Mouse (Mus musculus) right cerebral cortex, postnatal 10 days (tissue): ENCODE results near the gene AC141477.1.

Experiments used
- DNase-seq, 2 experiments: peaks; one replicate each; pipeline ENCODE4 v3.0.0; 2021; ENCODE audit warnings: low spot score in 2 of 2

The AC141477.1 gene

DNA sequence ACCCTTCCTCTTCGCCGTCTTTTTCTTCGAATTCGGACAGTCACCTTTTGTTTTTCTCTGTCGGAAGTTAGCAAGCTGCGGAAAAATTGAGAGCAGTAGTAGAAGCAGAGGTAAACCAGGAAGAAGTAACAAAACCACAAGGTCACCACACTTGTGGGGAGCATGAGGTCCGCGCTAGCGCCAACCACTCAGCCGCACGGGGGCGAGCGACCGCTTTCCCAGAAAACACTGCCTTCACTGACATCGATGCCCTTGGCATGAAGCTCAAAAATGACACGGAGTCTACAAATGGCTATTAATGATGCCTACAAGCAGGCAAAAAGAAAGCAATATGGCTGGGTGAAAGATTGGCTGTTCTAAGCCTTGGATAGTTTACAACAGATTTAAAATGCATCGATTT lies at the start of gene AC141477.1:
TSS of gene AC141477.1 (minus strand) at position 164 of the 400 bp plus-strand sequence.
- DNase-seq = no peak

DNA sequence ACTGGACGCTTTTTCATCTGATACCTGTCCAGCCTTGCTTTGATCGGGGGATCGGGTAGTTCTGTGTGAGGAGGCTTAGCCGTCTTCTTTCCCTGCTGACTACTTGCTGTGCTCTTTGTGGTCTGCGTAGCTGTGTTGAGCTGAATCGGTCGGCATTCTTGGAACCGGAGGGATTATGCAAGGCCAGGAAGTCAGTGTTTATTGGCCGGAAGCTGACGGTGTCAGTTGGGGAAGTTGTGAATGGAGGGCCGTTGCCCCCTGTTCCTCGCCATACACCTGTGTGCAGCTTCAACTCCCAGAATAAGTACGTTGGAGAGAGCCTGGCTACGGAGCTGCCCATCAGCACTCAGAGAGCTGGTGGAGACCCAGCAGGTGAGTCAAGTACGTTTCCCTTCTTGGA lies 49.0 kb upstream of the AC141477.1 start:
- DNase-seq = no peak

DNA sequence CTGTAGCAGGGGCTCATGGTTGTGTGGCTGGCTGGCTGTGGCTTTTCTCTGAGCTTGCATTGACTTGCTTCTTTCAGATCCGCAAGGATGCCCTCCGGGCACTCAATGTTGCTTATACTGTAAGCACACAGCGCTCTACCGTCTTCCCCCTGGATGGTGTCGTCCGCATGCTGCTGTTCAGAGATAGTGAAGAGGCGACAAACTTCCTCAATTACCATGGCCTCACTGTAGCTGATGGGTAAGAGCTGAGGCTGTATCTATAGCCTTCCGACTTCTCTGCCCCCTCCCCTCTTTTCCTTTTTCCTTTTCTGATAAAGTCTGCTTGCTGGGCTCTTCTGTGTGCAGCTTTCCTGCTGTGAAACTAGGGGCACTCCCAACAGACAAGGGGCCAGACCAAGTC lies 48.0 kb upstream of the AC141477.1 start:
- DNase-seq = no peak

DNA sequence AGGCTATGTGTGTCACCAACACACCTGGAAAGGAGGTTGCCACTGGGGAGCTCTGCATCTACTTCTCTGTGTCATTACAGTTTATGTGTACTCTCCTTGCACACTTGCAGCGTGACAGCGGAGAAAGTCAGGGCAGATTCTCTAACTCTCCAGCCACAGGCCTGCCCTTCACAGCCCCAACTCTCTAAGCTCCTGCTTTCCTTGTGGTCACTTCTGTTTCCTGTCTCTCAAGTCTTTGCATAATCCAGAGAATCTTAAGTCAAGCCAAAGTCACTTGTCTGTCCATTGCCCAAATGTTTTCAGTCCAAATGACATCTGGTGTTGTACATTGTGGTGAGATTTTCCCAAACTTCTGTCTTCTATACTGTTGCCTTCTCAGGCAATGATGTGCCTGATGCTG lies 46.1 kb upstream of the AC141477.1 start:
- no peak for DNase-seq

DNA sequence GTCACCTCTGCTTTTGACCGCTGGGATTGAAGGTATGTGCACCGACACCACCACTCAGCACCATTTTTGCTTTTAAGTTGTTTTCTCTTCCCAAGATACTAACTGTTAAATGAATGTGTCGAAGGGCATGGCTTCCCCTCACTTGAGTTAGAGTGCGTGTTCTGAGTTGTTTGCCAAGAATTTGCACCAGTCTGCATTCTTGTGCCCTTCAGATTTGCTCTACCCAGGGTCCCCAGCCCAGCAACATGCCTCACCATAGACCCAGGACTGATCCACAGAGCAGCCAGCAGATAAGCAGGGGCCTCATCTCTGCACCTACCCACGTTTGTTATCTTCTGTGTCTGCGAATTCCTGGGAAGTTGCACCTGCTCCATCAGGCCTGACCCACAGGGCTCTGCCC lies 41.2 kb upstream of the AC141477.1 start:
- no peak for DNase-seq

DNA sequence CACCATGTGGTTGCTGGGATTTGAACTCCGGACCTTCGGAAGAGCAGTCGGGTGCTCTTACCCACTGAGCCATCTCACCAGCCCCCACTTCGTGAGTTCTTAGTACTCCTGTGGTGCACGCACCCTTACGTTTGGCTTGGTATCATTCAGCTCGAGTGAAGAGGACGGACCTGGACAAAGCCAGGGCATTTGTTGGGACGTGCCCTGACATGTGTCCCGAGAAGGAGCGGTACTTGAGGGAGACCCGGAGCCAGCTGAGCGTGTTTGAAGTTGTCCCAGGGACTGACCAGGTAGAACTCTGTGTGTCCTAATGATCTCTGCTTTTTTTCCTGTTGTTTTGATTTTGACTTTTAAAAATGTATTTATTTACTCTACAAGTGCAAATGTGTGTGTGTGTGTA lies 40.6 kb upstream of the AC141477.1 start:
- DNase-seq = no peak

DNA sequence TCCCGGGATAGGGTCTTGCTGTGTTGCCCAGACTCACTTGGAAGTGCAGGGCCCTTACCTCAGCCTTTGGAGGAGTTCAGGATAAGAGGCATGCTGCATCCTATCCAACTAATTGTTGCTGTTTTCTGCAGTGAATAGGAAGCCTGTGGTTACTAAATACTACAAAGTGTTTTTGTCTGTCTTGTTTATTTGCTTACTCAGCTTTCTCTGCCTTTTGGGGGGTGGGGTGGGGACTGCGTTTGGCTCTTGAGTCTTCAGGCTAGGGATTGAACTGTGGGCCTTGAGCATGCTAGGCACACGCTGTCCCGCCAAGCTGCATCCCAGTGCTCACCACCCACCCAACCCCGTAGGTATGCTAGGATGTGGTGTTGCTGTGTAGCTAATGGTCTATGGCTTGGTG lies 33.5 kb upstream of the AC141477.1 start:
- DNase-seq = no peak

DNA sequence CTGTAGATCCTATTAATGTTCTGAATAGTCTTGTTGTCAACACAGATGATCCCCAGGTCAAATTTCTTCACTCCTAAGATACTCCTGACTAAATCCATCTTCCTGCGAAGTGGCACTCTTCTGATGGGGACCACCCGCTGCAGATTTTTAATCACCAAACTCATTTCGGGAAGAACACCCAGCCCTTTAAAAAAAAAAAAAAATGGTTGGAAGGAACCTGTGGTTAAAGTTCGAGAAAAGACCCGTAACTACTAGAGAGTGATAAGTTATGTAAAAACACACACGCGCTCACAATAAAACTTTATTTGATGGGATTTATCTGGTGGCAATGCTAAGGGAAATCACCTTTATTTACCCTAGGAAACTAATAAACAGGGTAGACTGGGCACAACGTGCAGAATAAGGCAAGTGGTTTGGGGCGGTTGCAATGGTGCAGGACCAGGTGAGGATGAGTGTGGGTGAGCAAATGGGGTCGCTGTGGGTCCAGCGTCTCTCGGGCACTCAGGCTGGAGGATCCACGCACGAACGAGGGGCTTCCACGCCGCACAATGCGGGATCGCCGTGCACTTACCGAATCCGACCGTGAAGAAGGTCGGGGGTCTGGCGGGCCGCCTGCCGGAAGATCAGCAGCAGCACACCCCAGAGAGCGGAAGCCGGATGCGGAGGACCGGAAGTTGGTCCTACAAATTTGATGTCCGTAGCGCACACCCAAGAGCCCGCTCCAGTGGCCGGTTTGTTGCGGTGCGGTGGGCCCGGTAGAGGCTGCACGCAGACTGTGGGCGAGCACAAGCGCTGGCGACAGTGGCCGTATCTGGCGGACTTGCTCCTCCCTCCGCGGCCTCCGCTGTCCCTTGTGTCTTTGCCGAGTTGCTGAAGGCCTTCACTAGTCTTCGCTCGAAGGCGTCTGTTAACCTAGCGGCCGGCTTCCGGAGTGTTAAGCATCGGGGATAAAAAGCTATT lies 28.2 kb upstream of the AC141477.1 start, which contains the start of the genes Mcm3ap and Ybey:
TSS of gene Mcm3ap (plus strand) at position 725 of the 960 bp plus-strand sequence.
TSS of gene Ybey (minus strand) at position 912 of the 960 bp plus-strand sequence.
- peak; percentile 93 to 94 for DNase-seq

DNA sequence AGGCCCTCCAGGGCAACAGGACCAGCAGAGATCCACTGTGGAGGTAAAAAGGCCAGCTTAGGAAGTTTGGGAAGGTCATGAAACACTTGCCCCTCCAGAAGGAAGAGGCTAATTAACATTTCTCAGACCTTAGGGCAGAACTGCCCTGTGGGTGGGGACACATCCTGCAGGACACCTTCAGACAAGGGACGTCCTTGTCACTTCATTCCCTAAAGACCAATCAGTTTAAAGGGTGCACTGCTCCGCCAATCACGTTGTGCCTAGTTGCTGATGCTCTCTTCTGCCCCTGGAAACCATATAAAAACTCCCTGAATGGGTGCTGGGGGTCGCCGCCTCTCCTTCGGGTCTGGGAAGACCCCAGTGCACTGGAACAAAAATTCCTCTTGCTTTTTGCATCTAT lies 22.5 kb upstream of the AC141477.1 start:
- no peak for DNase-seq

DNA sequence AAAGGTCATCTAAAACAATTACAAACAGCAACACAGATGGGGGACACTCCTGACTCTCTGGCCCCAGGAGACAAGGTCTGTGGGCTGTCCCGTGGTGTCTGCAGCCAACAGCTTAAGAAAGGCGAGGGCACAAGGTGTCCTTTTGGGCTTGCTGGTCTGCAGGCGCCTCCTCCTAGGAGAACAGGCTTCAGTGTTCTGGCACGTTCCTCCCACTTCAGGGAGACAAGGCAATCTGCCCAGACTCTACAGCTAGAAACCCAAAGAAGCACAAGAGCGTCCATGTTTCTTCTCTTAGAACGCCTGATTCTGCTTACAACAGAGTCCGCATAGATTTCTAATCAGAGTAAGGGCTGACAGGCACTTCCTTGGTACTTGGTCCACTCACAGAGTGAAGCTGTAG lies 22.1 kb upstream of the AC141477.1 start:
- no peak for DNase-seq

DNA sequence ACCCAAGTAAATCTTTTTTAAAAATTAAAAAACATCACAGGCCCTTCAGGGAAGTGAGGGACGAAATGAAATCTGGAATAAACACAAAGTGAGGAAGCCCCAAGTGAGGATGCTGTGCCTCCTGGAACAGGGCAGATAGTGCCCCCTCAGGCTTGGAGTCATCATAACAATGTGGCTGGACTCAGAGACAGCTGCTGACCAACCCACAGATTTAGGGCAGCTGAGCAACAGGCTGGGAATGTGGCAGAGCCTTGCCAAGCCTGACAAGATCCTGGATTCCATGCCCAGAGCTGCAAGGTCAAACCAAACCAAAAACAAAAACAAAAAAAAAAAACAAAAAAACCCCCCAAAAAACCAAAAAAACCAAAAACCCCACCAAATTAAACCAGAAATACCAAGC lies 21.0 kb upstream of the AC141477.1 start:
- DNase-seq = no peak

DNA sequence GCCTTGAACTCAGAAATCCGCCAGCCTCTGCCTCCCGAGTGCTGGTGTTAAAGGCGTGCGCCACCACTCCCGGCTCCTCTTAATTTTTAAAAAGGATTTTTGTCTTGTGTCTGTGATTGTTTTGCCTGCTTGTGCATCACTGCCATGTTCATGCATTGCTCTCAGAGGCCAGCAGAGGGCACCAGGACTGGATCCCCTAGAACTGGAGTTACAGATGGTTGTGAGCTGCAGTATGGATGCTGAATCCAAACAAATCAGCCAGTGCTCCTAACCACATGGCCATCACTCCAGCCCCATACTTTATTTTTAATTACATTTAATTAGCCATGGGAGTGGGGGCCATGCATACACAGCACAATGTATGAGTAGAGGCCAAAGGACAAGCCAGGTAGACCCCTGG lies 15.0 kb upstream of the AC141477.1 start:
- peak; percentile 46 to 57 for DNase-seq

DNA sequence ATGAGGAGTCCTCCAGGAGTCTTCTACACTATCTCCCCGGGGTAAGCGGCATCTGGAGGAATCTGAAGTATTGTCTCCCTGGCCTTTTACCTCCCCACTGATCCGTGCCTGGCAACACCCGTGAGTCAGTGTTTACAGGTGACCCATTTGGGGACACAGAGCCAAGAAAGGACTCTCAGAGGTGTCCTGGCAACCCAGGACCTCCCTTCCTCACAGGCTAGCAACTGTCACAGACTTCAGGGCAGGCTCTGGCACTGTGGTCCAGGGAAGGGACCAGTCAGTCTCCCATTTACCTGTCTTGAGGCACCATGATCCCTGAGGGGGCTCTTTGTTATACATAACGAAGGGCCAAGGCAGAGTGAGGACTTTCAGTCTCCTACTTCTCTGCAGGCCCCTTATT lies 8.6 kb upstream of the AC141477.1 start, which contains the start of gene 2610028H24Rik:
TSS of gene 2610028H24Rik (plus strand) at position 231 of the 400 bp plus-strand sequence.
- DNase-seq = no peak

DNA sequence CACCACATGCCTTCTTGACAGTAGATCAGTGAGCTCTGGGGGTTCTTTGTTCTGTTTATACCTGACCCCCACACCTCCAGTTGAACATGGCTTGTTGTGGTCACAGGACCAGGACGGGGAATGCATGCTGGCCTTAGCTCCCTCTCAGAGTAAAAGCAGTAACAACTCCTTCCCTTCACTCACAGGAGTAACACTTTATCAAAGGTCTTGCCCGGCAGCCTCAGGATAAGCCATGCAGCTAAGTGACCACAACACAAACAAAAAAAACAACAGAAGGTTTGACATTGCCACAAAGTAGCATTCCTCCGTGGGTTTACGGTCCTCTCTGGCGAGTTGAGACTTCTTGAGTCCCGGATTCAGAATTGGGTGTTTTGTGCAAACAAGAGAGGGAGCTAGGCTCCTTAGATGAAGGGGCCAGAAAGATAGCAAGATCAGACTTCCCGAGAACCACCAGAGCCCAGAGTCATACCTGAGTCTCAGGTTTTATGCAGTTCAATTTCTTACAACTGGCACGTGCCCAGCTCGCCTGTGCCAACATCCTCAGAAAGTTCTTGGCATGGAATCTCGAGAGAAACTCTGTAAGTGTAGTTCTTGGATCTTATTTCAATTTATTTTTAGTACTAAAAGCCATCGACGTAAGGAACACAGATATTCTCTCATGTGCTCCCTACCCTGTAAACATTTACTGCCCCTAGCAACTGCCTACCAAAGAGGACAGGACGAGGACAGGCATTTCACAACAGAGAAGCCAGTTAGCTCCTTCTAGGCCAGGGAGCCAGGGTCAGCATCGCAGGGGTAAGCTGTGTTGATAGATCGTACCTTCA lies 7.4 kb upstream of the AC141477.1 start:
- no peak for DNase-seq

DNA sequence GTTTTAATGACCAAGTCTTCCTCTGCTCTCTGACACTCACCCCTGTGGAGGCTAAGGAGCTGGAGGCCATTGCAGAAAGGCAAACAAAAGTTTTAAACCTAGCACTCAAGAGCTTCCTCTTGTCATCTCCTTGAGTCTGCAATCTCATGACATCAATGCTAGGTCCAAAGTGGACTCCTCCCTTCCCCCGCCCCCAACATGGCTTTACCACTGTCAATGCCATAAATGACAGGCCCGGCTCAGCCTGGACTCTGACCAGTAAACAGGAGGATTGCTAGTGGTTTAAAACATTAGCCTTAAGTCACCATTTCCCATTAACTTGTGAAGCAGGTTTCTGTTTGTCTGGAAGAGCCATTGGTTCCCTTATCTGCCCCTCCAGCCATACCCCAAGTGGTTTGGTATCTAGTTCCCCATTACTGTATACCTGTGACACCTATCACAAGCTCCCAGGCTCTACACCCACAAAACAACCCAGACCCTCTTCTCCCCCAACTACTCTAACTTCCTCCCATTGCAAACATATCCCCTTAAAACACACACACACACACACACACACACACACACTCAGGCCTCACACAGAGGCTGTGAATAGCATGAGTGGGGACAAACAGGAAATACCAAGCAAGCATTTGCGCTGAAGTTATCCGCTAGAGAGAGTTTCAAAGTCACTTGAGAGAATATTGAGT lies 5.9 kb upstream of the AC141477.1 start:
- no peak for DNase-seq

DNA sequence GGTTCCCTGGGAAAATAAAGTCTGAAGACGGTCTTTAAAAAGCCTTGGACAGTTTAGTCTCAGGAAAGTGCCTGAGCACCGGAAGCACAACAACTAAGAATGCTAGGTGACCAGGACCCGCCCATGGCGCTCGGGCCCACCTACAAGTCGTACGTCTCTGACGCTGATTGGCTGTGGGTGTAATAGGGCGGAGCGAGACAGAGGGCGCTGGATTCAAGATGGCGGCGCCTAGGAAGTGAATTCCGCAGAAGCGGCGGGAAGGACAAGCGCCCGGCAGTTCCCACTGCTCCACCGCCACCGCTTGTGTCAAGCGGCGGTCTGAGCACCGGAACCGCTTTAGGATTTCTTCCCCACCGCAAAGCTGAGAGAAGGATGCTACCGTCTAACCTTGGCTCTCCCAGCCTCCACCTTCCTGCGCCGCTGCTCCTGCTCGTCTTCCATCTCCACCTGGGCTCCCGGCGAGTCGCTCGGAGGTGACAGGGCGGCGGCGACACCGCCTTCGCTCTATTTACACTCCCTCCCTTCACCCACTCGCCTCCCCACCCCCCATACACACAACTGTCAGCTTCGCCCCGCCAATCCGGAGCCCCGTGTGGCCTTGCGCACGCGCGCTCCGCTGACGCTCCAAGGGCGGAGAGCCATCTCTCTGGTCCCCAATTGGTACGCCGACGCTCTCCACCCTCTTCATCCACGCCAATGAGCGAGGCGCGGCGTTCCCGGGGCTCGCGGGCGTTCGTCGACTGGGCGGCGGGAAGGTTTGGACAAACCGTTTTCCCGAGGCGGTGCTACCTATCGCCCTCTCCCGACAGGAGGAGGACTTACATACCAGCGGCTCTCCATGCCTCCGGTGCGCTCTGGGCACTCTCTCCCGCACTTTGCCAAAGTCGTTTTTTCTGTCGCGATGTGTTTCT lies 2.2 kb upstream of the AC141477.1 start, which contains the start of gene Pcnt:
TSS of gene Pcnt (minus strand) at position 609 of the 911 bp plus-strand sequence.
- DNase-seq = peak; percentile 98 to 99

DNA sequence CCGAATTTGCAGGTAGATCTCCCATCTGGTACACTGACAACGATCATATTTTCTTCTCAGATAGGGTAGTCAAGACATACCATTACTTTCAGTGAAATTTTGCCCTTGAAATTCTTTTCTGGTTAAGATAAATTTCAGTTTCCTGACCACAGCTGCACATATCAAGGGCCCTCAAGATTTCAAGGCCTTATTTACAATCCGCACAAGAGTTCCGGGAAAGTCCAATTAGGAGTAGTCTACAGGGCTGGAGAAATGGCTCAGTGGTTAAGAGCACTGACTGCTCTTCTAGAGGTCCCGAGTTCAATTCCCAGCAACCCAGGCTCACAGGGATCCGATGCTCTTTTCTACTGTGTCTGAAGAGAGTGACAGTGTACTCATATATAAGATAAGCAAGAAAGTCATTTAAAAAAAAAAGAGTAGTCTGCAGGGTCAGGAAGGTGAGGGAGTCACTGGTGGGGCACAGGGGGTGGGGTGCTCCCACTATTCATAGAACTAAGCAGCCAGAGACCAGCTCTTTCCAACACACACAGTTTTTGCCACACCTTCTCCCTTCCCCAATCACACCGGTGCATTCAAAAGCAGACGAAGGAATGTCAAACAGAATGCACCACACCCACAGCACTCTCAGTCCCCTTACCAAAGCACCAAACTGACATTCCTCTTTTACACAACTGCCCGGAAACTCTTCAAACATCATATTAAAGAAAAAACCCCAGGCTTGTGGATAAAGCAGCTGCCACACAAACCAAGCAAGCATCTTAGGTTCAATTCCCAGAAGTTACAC lies 945 bp downstream of the AC141477.1 start:
- no peak for DNase-seq

DNA sequence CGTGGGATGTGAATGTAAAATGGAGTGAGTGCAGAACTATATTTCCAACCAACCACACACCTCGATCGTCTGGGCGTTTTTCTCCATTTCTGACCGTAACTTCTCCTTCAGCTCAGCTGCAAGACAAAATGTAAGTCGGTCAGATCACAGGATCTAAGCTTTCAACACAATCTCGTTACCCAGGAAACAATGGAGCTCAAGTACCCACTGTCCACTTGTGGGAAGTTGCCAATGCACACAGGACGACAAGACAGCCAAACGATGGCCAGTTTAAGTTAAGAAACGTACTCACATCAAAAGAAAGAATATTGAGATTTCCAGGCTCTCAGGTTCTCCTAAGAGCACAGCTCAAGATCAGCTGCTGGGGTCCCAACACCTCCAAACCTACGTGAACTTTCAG lies 6.3 kb downstream of the AC141477.1 start:
- DNase-seq = no peak

DNA sequence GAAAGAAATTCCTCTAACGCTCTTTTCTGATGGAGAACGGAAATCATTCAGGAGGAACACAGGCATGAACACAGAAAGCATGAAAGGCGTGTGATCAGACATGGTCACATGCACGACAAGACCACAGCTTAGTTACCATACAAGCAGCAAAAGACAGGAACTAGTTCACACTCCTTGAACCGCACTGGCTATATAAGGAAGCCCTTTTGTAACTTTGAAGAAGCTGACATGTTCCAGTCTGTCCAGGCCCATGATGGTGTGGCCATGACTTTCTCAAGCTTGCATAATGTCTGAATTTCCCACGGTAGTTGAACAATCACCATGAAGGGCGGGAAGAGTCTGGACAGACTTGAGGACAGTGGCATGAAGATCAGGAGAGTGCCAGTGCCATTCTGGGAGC lies 14.6 kb downstream of the AC141477.1 start:
- DNase-seq = no peak

DNA sequence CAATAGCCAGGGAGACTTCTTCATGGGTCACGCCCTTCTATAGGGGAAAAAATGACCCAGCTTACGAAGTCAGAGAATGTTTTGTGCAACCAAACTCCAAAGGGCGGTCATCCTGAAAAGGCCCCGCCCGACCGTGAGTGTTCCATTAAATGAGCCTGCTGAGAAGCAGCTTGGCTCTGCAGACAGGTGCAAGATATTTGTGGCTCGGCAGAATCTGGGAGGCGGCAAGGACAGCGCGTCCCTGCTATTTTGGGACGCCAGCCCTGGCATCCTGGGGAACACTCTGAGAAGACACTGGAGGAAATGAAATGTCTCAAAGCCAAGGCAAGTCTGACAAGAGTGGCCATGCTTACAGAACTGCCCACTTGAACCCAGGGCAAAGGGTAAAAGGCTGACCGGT lies 23.4 kb downstream of the AC141477.1 start:
- DNase-seq = peak; percentile 36 to 51
